Mouse (Mus musculus): ENCODE results near the gene Psma5. TPM values are rescaled to one million over a fixed set of nuclear protein-coding genes. Genes with fewer than 3 reads are reported as not detected.
"Not testable (repeated sequence)": the region's sequence is repeated elsewhere in the genome, so short reads cannot be mapped to it uniquely, and the experiment has no call there.

Gene Psma5
- total RNA-seq, 2 experiments from 2014 or later, result 64.2 to 66.3 TPM

DNA sequence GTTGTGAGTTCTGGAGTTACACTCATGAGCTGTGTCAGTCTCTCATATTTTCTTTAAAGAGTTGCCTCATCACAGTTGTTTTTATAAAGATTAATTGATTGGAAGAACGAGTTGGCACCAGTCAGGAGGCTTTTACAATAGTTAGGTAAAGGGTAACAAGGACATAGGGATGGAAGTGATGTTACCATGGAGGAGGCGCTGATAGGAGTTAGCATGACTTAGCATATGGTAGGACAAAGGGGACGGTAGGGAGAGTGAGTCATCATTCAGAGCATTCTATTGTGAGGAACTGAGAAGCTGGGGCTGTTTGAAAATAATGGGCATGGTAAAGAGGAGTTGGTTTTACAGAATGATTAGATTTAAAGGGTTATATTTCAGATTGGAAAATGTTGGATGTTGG is 2.6 kb downstream of the Psma5 start:
- DNase-seq, result no peak
- intact Hi-C loops (cut with DNase I; ENCODE audit: low total_unique reads), result no loop called here

DNA sequence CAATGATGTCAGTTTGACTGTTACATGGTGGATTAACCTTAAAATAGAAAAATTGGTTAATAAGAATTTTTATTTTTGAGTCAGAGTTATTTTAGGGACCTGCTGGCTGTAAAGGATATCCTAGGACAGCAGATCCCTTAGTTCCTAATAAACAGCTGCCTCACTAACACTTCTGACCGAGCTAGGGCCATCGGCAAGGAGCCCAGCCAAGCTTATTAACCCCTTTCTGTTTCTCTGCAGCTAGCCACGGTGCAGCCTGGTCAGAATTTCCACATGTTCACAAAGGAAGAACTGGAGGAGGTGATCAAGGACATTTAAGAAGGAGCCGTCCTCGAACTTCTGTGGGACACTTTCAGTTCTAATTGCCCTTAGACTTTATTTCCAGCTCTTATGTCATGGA is 22.8 kb downstream of the Psma5 start:
- intact Hi-C loops (cut with DNase I; ENCODE audit: low total_unique reads), result not testable (repeated sequence)

DNA sequence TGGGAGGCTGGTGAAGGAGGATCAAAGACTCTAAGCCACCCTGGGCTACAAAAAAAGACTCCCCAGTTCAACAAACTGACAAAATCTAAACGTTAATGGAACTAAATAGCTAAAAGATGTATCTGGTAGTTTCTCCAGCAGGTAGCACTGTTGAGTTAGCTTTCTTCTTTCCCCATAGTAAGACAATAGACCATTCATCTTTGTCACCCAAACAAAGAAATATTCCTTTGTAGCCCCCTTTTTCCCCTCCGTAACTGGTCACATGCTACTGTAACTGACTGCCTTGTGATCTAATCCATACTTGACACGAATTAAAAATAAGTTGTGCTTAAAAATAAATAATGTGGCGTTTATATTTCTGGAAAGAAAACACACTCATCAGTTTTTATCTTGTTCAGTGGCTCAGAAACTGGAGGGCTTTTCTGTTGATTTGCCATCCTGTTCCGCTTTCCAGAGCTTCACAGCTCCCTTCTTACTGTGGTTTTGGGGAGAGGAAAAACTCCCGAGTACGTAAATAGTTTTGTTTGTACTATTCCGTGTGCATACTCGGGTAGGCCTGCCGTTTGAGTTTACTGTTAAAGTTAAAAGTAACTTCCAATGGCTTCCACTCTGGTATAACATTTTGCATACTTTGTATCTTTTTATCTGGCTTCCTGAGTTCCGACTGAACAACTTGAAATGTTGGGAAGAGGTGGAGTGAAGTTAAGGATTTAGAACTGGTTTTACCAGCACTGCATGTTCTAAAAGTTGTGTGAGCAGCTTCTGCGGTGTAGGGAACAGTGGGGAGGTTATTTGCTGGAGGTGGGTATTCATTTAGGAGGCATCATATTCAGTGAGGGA is 25.9 kb downstream of the Psma5 start:
- no peak for DNase-seq
- intact Hi-C loops (cut with DNase I; ENCODE audit: low total_unique reads), result loop anchor here (5.0 kb wide), 2 partner anchors 40 to 105 kb away; no protein-coding TSS in a partner anchor

More for the DNA sequence above, 22.8 kb downstream of the Psma5 start:
- DNase-seq, result peak; percentile 29

- intact Hi-C loops (cut with DNase I; ENCODE audit: low total_unique reads), result loop anchor here (5.0 kb wide), 2 partner anchors 39 to 104 kb away; no protein-coding TSS in a partner anchor
- no peak for DNase-seq
Observed at GRCm38 (mm10) chr3:108283241-108283561, 26.5 kb downstream of the Psma5 start.

GRCm38 (mm10) chr3:108283781-108284601 is 27.3 kb downstream of the Psma5 start, which contains the start of gene Sort1:
Sort1 (plus strand) TSS chr3:108284082.
- intact Hi-C loops (cut with DNase I; ENCODE audit: low total_unique reads), result loop anchor here (5.0 kb wide), 2 partner anchors 38 to 103 kb away; no protein-coding TSS in a partner anchor
- DNase-seq, result peak; percentile 85

GRCm38 (mm10) chr3:108285078-108285711 is 28.5 kb downstream of the Psma5 start:
- DNase-seq, result no peak
- intact Hi-C loops (cut with DNase I; ENCODE audit: low total_unique reads), result no loop called here

DNA sequence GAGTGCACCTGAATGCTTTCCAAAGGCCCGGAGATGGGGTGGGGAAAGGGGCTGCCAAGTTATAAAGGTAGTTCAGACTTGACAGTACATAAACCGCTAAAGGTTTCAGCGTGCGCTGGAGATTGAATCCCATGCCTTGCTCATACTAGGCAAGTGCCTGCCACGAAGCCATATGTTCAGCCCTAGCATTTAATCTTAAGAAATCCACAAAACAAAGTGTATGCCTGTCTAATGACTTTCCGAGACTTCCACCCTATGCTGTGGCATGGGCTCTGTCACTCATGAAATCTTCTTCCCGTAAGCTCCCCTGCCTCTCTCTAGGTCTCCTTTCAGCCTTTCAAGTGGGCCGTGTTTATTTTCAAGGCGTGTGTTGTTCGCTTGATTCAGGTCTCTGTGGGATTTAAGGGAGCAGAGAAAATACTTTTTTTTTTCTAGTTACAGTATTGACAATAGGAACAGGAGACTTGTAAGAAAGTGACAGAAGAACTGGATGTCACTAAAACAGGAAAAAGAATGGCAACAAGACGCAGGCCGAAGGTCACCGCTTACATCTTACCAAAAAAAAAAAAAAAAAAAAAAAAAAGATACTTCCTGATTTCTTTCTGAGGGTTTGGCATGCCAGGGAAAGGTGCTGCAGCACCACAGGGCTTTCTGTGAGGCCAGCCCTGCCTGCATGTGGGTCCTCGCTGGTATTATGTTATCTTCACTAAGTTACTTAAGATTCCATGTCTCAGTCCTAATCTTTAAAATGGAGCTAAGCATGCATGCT is 30.1 kb downstream of the Psma5 start:
- no peak for DNase-seq
- intact Hi-C loops (cut with DNase I; ENCODE audit: low total_unique reads), result no loop called here

DNA sequence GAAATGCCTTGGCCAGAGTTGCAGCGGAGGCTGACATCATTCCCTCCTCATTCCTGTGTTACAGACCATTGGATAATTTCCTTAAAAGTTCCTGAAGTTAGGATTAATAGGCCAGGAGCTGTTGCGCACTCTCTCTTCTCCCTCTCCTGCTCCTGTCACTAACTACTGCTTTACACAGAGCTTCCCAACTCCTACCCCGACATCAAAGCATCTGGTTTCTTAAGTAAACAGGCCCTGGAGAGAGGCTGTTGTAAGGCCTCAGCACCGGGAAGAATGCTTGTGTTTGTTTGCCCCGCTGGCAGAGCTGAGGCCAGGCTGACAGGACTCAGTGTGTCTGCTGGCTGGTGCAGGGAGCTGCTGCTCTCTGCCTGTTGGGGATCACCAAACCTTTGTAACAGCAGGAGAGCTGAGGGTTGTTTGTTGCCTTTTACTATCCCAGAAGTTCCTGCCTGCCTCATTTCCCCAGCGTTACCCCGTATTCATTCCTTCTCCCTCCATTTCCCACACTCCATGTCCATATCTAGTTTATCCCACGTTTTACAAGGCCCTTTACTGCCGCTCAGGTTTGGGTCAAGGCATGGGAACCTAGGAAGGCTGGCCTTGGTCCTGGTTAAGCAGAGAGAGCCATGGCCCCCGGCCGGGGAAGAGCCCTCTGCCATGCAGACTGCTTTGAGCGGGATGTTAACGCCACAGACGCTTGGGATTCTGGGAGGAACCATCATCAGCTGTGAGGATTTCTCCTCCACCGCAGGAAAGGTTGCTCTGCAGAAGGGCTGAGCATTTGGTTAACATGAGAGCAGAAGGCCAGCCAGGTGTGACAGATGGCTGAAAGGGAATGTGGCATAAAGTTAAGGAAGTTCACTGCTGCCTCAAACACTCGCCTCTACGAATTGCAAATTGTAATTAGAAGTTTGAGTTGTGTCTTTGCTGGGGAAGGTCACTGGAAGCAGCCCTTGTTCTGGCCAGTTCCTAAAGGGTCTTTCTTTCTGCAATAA is 31.4 kb downstream of the Psma5 start:
- intact Hi-C loops (cut with DNase I; ENCODE audit: low total_unique reads), result no loop called here
- no peak for DNase-seq

DNA sequence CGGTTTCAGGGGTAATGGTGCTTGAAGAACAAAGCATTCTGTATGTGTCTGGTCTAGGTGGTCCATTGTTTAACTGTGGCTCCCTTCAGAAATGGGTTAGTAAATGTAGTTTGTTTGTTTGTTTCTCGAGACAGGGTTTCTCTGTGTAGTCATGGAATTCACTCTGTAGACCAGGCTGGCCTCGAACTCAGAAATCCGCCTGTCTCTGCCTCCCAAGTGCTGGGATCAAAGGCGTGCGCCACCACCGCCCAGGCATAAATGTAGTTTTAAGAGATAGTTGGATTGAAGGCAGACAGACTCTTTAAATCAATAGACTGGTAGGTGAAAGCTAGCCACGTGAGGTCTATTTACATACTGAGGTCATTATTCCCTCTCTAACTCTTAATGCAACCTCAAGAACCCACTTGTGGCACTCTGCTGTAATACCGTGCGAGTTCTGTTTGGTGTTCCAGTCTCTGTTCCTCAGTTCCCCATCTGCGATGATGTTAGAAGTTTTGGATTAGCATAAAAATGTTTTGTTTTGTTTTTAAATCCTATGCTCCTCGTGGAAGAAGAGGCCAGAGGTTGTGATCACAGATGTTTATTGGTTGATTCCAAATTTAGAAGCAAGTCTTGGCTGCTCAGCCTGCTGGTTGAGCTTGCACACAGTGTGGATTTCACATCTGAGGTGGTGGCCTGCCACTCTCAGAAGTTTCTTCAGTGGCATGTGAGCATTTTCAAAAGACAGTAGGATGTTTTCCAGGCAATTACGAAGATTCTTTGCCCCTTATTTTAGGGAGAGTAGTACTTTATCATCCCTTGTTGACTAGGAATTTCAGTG is 32.8 kb downstream of the Psma5 start:
- no peak for DNase-seq
- intact Hi-C loops (cut with DNase I; ENCODE audit: low total_unique reads), result no loop called here

GRCm38 (mm10) chr3:108291036-108291799 is 34.5 kb downstream of the Psma5 start:
- intact Hi-C loops (cut with DNase I; ENCODE audit: low total_unique reads), result no loop called here
- no peak for DNase-seq

- no peak for DNase-seq
- intact Hi-C loops (cut with DNase I; ENCODE audit: low total_unique reads), result no loop called here
Observed at GRCm38 (mm10) chr3:108294398-108294797, 37.7 kb downstream of the Psma5 start.

- intact Hi-C loops (cut with DNase I; ENCODE audit: low total_unique reads), result no loop called here
- DNase-seq, result peak; percentile 63
Observed at GRCm38 (mm10) chr3:108295379-108296219, 38.9 kb downstream of the Psma5 start.

GRCm38 (mm10) chr3:108296220-108297049 is 39.7 kb downstream of the Psma5 start:
- DNase-seq, result peak; percentile 60
- intact Hi-C loops (cut with DNase I; ENCODE audit: low total_unique reads), result no loop called here

DNA sequence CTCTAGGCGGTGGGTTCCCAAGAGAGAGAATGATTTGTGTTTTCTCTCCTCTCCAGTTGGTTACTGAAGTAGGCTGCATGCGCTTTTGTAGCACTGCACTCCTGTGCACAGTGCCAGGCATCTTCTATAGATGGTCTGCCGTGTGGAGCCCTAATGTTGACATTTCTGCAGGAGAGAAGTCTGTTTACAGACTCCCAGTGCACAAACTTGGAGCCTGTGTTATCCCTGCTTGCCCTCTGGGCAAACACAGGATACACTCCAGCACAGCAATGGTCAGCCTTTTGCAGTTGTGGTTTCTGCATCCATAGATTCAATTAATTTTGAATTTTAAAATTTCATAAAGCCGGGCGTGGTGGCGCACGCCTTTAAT is 40.3 kb downstream of the Psma5 start:
- intact Hi-C loops (cut with DNase I; ENCODE audit: low total_unique reads), result no loop called here
- no peak for DNase-seq

Measured in gastrocnemius, postnatal 14 days (tissue).